Mouse (Mus musculus) T-cell, adult 2 months (primary cell): ENCODE results near the gene Adgrg3.

Experiments used
- DNase-seq: peaks from one replicate; pipeline ENCODE4 v3.0.0; 2022; ENCODE audit warnings: low spot score

The Adgrg3 gene

DNA sequence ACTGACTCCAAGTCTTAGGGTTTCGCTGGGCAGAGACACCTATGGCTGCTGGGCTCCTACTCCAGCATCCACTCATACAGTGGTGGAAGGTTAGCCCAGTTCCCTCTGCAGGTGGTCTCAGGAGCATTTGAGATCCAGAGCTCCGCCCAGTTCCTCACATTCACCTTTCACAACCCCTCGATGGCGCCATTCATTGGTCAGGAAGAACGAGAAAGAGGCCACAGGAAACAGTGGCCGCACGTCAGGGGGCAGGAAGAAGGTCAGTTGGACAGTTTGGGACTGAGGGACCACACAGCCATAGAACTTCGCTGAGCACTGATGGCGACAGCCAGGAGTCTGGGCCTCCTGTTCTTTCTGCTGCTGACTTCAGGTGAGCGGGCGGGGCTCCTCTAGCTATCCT, at the start of gene Adgrg3:
Gene Adgrg3, plus strand, starts transcription at position 242 of the 400 bp plus-strand sequence.
- no peak for DNase-seq

DNA sequence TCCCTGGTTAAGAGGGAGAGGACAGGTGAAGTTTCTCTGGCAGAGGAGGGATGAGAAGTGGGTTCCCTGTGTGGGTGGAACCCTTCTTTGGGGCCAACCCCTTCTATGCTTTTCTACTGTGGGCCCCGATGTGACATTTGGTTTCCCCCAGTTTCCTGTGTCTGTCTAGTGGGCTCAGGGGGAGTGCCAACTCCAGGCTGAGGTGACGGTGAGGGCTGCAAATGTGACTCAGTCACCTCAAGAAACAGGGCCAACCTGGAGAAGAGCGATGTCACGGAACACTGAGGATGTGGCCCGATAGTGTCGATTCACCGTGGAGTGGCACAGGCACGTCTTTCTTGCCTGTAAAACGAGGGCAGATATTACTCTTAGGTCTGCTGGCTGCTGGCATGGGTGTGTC, 44.2 kb upstream of the Adgrg3 start:
- DNase-seq: peak; percentile 57

GRCm38 (mm10) chr8:94973786-94974185, 43.7 kb upstream of the Adgrg3 start:
- DNase-seq: no peak

DNA sequence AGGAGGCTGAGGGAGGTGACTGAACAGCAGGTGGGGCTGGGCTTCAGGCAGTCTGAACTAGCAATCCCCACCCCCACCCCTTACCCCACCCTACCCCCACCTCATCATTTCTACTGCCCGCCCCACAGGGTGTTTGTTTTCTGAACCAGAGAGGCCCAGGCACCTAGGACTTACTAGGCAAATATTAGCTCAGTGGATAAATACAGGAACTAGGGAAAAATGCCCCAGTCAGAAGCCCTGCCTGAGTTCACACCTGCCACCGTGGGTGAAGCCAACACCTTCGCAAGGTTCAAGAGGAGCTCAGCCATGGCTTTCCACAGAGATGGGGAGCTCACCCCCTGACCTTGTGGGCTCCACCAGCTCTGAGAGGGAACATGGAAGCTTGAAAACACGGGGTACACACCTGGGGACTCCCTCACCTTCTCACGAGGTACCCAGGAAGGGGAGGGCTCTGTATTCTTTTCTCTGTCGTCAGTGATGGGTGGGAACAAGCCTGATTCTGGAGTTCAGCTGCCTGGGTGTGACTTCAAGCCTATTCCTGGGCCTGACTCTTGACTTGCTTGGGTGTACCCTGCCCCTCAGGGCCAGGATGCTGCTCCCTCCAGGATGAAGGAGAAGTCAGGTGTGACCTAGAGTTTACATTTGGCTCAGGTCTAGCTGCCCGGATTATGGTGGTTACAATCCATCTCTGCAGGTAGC, 42.9 kb upstream of the Adgrg3 start, which contains the start of gene Adgrg1:
Gene Adgrg1, plus strand, starts transcription at position 285 of the 699 bp plus-strand sequence.
- DNase-seq: no peak

- DNase-seq: peak; percentile 28
Observed at GRCm38 (mm10) chr8:94976651-94977417, 40.7 kb upstream of the Adgrg3 start.

DNA sequence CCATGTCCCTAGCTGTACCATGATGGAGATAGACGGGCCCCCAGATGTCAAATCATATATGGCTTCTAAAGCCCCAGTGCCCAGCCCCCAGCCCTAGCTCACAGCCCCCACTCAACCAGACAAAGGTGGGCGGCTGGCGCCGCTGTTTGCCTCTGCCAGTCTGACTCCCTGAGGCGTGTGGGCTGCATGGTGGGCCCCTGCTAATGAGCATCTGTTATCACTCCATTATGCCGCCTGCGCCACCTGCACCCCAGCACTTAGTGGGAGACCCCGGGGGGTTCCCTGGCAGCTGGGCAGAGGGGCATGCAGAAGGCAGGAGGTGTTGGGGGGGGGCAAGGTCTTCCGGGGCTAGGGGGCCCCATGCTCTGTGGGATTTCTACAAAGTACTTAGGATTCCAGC, 39.4 kb upstream of the Adgrg3 start:
- DNase-seq: no peak

GRCm38 (mm10) chr8:94978593-94979319, 38.7 kb upstream of the Adgrg3 start:
- DNase-seq: no peak

DNA sequence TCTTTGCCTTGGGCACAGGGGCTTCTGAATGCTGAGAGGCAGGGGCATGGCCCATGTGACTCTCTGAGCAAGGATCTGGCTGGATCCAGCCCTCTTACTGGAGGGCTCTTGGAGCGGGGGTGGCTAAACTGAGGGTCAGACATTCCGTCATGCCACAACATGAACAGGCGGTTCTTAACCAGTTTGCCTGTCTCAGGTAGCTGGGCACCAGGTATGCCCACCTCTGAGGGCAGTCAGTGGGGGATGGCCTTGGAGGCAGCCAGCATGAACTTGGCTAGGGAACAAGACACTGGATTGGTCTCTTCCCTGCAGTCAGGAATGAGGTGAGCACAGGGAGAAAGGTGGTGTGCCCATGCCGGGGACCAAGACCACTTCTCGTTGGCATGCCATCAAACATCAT, 37.3 kb upstream of the Adgrg3 start:
- DNase-seq: no peak

GRCm38 (mm10) chr8:94980976-94981375, 36.5 kb upstream of the Adgrg3 start:
- DNase-seq: no peak

GRCm38 (mm10) chr8:94981848-94982247, 35.6 kb upstream of the Adgrg3 start:
- no peak for DNase-seq

GRCm38 (mm10) chr8:94983146-94983545, 34.3 kb upstream of the Adgrg3 start:
- no peak for DNase-seq

DNA sequence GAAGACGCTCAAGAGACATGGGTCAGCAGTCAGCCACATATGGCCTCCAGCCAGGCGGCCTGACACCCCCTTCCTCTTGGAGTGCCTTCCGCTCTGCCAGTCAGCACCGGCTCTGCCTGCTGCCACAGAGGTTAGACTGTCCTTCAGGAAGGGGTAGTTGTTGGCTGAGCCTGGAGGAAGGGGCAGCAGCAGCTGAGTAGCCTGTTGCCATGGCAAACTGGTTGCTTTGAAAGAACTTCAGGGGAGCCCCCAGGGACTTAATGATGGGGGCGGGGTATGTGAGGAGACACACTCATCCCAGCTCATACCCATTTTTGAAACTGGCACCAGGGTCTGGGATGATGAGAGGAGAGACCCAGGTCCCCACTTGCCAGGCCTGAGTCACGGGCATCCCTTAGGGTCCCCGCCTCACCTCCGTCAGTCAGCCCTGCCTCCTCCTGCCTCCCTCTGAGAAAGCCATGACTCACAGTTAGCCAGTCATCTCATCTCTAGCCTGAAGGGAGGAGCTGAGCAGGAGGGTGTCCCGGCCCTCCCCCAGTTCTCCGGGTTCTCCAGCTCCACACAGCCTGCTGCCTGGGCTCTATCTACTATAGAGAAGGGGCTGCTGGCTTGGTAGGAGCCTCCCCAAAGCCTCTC, 33.5 kb upstream of the Adgrg3 start:
- no peak for DNase-seq

- no peak for DNase-seq
Observed at GRCm38 (mm10) chr8:94985023-94985422, 32.5 kb upstream of the Adgrg3 start.

- DNase-seq: no peak
Observed at GRCm38 (mm10) chr8:94986676-94987075, 30.8 kb upstream of the Adgrg3 start.

DNA sequence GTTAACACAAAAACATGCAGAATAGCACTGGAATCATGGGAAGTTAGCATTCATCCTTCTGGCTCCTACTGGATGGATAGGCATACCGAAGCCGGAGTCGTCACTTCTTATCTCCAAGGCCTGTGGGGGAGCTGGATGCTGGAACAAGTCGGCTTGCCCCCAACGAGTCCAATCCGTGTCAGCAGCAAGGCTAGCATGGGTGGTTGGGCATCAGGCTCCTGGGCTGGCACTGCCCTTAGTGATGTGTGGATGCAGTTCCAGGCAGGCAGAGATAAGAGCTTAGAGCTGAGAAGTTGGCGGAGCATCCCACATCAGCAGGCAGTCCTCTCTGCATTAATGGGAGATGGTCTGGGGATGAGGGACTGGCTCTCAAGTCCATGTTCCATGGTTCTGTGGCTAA, 29.9 kb upstream of the Adgrg3 start:
- DNase-seq: no peak

DNA sequence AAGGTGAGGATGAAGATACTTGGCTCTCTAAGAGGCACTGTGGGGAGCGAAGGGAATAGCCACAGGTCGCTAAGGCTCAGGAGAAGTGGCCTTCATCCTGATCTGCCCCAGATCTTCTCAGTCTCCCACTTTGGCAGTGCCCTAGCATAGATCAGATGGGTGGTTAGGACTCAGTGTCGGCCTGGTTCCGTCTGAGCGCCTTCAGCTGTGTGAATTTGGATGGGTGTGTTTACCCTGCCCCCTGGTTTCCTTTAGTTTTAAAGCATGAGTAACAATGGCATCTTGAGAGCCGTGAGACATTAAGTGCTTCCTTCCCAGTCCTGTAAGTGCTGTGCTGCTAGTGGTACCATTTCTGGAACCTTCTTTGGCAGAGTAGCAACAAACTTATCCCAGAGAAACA, 28.9 kb upstream of the Adgrg3 start:
- DNase-seq: no peak

DNA sequence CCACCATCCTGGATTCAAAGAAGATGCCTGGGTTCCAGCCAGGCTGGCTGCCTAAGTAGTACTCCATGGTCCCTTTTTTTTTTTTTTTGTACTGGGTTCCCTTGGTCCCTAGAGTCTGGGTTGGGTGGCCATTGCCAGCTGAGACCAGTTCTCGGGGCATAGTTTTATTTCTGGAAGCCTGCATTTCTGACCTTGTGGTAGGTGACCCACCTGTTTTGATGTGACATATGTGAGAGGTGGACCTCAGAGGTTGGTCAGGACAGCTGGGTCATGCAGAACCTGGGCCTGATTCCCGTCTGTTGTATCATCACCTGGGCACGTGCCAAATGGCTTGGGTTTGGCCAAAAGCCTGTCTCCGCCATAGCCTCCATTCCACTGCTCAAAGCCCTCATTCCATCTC, 27.8 kb upstream of the Adgrg3 start:
- no peak for DNase-seq

GRCm38 (mm10) chr8:94990598-94991453, 26.7 kb upstream of the Adgrg3 start:
- no peak for DNase-seq

DNA sequence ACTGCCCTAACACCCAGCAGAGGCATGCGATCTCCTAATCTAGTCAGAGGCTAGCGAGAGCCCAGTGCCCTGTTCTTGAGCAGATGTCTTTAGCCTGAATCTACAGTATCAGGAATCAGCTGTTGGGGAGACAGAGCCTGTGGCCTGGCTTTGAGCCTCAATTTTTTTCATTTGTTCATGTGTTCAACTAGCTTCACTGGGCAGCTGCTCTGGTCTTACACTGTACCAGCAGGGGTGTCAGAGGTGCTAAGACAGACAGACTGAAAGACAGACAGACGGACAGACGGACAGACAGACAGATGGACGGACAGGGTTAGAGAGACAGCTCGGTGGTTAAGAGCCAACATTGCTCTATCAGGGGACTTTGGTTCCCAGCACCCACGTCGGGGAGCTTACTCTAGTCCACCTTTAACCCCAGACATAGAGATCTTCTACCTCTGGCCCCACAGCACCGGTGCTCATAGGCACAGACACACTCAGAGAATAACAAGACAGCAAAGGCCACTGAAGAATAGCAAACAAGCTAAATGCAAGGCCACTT, 26.0 kb upstream of the Adgrg3 start:
- no peak for DNase-seq

- no peak for DNase-seq
Observed at GRCm38 (mm10) chr8:94992010-94992409, 25.5 kb upstream of the Adgrg3 start.

GRCm38 (mm10) chr8:94992534-94992933, 25.0 kb upstream of the Adgrg3 start:
- no peak for DNase-seq
